Mouse (Mus musculus) B cell, adult 2 months (primary cell): ENCODE measurements around the gene Urm1.

Experiments used
- DNase-seq, 2 experiments: peaks; one replicate each; pipeline ENCODE4 v3.0.0; 2022

The Urm1 gene

DNA sequence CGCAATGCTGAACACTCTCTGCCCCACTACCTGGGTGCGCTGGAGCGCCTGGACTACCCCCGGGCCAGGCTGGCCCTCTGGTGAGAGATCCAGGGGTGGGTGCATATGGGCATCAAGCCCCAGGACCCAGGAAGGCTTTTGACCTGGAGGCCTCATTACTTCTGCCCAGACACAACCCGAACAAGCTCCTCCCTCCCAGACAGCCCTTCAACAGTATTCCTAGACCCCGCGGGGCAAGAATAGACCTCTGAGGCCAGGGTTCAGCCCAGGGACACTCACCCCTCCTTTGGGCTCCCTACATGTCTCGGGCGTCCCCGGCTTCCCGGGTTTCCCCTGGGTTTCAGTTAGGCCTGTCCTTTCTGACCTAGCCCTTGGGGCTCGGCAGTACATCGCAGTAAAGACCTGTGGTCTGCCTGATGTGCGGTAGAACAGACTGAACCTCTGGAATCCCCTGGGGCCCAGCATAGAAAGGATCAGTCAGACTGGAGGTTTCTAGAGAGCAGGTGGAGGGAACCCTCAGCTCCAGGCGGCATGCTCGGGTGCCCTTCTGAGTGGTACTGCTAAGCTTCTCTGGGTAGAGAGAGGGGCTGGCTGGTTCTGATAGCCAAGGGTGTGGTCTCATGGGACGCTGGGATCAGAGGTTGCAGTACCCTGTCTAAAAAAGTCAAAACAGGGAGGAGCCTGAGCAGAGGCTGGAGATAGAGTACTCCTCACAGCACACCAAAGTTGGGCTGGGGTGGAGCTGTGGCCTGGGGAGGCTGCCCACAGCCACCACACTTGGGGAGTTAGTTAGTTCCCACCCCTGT, 50.0 kb downstream of the Urm1 start:
- peak in 1 of 2 experiments; percentile 32 for DNase-seq

DNA sequence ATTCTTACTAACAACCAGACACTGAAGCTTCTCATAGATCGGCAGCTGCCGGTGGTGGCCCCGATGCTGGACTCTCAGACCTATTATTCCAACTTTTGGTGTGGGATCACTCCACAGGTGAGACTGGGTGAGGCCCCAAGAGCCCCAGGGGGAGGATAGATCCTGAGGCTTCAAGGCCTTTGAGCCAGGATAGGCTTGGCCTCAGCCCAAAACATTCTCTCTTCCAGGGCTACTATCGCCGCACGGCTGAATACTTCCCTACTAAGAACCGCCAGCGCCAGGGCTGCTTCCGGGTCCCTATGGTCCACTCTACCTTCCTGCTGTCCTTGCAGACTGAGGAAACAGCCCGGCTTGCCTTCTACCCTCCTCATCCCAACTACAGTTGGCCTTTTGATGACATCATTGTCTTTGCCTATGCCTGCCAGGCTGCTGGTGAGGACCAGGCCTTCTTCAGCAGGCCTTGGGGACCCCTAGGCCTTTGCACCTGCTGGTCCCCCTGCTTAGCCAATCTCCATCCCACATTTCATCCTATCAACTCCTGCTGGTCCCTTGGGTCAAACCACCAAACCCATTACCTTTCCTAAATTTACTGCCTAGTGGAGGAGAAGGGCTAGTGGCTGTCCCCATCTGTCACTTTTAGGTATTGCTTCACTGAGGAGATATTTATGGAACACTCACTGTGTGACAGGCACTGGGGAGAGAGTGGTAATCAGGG, 52.9 kb downstream of the Urm1 start:
- DNase-seq: no peak

DNA sequence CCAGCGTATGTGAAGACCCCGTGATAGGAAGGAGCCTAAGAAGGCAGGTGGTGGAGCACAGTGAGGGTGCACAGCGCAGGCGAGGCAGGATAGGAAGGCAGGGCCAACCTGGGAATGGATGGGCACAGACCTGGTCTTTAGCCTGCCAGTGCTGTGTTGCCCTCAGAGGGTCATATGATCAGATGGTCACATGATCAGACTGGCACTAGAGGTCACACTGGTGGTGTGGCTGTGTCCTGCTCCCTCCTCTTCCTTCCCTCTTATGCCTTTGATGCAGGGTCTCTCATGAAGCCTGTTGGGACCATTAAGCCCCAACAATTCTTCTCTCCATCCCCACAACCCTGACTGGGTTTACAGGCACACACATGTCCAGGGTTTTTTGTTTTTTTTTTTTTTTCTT, 53.9 kb downstream of the Urm1 start:
- no peak for DNase-seq

DNA sequence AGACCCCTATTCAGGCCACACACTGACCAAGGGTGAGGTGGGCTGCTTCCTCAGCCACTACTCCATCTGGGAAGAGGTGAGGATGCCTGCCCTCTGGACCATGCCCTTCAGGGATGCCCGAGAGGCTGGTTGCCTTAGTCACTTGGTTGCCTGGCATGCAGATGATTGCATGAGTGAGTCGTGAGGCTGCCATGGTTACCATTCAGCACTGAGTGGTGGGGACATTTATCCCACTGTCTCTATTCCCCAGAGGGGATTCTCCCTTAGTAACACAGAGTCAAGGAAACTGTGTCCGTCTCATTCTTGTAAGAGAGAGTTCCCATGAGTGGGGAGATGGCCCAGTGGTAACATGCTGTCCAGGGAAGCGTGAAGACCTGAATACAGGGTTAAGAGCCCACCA, 58.2 kb downstream of the Urm1 start:
- DNase-seq: no peak

DNA sequence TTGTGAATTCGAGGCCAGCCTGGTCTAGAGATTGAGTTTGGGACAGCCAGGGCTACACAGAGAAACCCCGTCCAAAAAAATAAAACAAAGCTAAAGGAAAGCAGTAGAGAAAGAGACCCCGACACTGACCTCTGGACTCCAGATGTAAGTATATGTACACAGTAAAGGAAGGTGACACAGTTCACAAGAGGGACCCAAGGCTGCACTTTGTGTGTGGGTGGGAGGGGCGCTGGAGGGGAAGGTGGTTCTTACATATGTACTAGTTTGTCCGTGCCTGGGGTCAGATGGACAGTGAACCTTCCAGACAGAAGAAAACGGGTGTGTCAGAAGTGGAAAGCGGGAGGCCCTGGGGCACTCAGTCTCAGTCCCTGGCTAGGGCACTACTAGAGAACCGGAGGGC, 59.3 kb downstream of the Urm1 start:
- no peak for DNase-seq

- no peak for DNase-seq
These were observed 60.3 kb downstream of the Urm1 start for GRCm38 (mm10) chr2:29879964-29880830.

DNA sequence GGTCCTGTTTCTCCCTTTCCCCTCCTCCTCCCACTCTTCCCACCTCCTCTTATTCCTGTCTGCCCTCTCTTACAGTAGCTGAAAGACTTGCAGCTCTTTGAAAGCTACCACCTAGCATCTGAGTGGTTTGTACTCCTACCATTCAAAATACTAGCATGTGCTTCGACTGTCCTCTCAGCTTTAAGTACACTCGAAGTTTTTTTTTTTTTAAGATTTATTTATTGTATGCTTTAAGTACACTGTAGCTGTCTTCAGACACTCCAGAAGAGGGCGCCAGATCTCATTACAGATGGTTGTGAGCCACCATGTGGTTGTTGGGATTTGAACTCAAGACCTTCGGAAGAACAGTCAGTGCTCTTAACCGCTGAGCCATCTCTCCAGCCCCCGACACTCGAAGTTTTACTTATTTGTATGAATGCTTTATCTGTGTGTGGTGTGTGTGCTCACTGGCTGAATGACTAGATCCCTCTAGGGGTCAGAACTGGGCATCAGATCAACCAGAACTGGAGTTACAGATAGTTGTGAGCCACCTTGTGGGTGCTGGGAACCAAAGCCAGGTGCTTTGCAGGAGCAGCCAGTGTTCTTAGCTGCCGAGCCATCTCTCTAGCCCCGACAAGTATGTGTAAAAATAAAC, 66.9 kb downstream of the Urm1 start:
- peak in 1 of 2 experiments; percentile 10 for DNase-seq

DNA sequence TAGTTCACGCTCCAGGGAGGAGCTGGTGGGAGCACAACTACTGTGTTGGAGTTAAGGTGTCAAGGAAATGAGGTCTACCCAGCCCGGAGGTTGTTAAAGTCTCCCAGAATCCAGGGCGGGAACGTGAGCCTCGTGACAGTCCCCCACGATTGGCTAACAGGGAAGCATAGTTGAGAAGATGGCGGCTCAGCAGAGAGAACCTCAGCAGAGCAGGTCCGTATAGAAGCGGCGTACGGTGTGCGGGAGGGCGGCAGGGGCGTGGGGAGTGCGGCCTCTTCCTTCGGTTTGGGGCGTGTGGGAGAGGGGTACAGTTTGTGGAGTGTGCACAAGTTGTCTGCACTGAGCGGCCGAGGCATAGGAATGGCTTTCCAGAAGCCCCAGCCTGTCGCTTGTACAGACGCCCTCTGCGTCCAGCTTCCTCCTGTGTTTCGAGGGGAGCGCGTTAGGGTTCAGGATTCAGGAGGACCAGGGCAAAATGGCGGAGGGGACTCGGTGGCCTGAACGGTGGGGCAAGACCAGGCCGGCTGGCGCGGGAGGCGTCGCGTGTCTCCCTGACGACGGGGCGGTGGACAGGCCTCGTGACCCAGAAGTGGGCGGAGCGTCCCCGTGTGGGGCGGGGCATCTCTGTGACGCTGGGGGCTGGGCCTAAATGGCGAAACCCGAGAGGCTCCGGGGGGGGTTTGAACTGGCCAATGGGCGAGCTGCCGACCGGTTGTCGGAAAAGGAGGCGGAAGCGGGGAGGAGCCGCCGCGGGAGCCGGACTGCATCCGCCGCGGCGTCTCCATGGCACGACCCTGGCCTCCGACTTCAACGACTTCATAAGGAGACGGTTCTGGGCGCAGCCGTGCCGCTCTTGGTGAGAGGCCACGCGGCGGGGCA, 69.4 kb downstream of the Urm1 start, which contains the start of gene Odf2:
TSS of gene Odf2 (plus strand) at position 156 of the 879 bp plus-strand sequence.
- DNase-seq: peak; percentile 100

DNA sequence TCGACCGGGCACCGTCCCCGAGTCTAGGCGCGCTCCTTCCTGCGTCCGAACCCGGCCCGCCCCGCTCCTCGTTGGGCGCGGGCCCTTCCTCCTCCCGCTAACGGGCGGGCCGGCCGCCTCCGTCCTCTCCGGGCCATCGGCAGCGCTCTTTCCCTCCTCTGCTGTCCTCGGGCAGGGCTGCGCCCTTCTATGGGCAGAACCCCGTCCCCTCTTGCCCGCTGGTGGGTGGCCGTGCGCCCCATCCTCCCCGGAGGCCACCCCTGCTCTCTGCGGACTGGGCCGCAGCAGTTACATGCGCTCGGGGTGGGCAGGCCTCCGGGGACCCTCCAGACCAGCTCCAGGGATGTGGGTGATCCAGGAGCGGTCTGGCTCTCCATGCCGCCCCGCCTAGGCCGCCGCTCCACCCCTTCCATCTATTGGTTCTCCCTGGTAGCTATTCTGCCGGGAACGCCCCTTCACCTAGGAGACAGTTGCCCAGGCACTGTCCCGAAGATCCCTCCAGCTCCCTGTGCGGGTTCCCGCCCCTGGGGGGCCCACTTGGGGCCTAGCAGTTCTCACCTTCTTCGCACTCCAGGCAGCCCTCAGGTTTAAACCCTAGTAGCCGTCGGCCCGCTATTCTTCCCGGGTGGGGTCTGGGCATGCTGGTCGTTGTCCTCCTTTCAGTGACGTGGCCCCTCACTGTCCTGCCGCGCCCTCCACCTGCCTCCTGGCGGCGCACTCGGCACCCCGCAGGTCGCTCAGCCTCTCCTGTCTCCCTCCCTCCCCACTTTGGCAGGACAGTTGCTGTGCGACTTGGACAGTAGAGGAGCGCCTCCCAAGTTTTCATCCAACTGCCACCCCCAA, 70.3 kb downstream of the Urm1 start:
- peak; percentile 56 to 57 for DNase-seq

DNA sequence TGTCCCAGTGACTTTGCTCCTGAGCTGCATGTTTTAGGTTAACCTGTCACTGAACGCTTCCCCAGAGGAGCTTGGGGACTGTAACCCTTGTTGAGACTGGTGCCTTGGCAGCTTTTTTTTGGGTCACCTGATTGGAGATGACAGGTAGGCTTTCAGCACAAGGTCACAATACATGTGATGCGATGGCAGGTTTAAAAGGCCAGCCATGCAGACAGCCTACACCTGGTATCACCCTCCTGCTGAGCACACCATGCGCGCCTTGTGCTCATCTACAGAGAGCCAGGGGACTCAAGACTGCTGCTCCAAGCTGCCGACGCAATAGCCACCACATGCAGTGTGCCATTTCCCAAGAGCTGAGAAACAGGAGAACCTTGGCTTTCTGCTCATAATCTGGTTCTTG, 71.9 kb downstream of the Urm1 start:
- DNase-seq: no peak
